Mouse (Mus musculus) liver, adult 2 months (tissue): ENCODE results near the gene Olfr281. TPM values are rescaled to one million over a fixed set of nuclear protein-coding genes. Genes with fewer than 3 reads are reported as not detected.

Experiments used
- DNase-seq: peaks from one replicate; pipeline ENCODE4 v3.0.0-alpha.2; 2011; ENCODE audit warnings: low read depth, low spot score; ENCODE audit errors: extremely low read depth
- H3K27ac ChIP-seq: fragments of 200-500 bp; replicated peaks from 2 replicates; pipeline ENCODE4 v1.5.1; 2012; ENCODE audit warnings: low read depth, mild to moderate bottlenecking, control low read depth, inconsistent platforms, low read length; ENCODE audit not compliant: insufficient read depth
- H3K27me3 ChIP-seq: fragments of 200-500 bp; 2 replicates; pipeline ENCODE4 v1.6.1; 2012; ENCODE audit warnings: mild to moderate bottlenecking, moderate library complexity, low read length, inconsistent platforms; ENCODE audit not compliant: control insufficient read depth, insufficient read depth
- H3K36me3 ChIP-seq: fragments of 200-500 bp; 2 replicates; pipeline ENCODE4 v1.6.1; 2012; ENCODE audit warnings: low read length, inconsistent platforms; ENCODE audit not compliant: control insufficient read depth, insufficient read depth
- H3K4me1 ChIP-seq: fragments of 200-500 bp; 2 replicates; pipeline ENCODE4 v1.6.1; 2011; ENCODE audit warnings: low read length; ENCODE audit not compliant: control insufficient read depth, insufficient read depth
- H3K4me3 ChIP-seq: fragments of 200-500 bp; 2 replicates; pipeline ENCODE4 v1.5.1; 2011; ENCODE audit warnings: low read depth, mild to moderate bottlenecking, control low read depth, low read length, moderate library complexity; ENCODE audit not compliant: insufficient read depth
- H3K79me2 ChIP-seq: fragments of 200-500 bp; 2 replicates; pipeline ENCODE4 v1.6.1; 2012; ENCODE audit warnings: inconsistent platforms, mild to moderate bottlenecking, low read length, moderate library complexity; ENCODE audit not compliant: control insufficient read depth, insufficient read depth
- H3K9ac ChIP-seq: fragments of 200-500 bp; 2 replicates; pipeline ENCODE4 v1.6.1; 2012; ENCODE audit warnings: low read depth, mild to moderate bottlenecking, control low read depth, inconsistent platforms, low read length
- CTCF ChIP-seq: fragments of 200-500 bp; IDR thresholded peaks from 2 replicates; pipeline ENCODE4 v1.5.1; 2011; ENCODE audit warnings: low read depth, low read length, control low read depth
- POLR2A ChIP-seq: fragments of 200-500 bp; IDR thresholded peaks from 2 replicates; pipeline ENCODE4 v1.6.1; 2011; ENCODE audit warnings: low read length, control low read depth; ENCODE audit not compliant: insufficient read depth; ENCODE audit errors: extremely low read depth
- WGBS: fragments of 180-500 bp; shearing (Covaris S2); methylation state at CpG from one replicate; pipeline ENCODE4 v1.1.7; 2018; 5-methylcytosine and 5-hydroxymethylcytosine counted together
- polyA plus RNA-seq: library from polyadenylated mRNA; depleted of rRNA; stranded (reverse); fragments of >200 nt; gene quantifications from 2 replicates; pipeline ENCODE4 v1.2.3, GENCODE M21; 2012; rRNA removed
- total RNA-seq: library from RNA; depleted of rRNA; stranded (reverse); fragments of >200 nt; gene quantifications from 2 replicates; pipeline ENCODE4 v1.2.3, GENCODE M21; 2014; rRNA removed

Olfr281 gene
- total and polyA plus RNA-seq, 2 experiments, result not detected

DNA sequence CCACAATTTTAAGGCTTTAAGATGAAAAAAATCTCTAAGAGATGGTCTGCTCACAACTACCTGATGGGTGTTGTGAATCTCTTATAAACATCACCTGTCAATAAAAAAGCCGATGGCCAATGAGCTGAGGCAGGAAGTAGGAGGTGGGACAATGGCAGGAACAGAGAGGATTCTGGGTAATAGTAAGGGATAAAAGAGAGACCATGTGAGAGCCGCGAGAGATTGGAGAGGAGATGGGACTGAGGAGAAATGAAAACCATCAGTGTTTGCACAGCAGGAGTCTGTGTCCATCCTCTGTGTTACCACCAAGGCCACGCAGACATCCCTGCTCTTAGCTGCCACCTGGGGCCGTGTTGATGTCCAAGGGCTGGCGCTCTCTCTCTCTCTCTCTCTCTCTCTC lies 54.9 kb downstream of the Olfr281 start:
- H3K4me3 ChIP-seq, result no peak overlapping the region
- H3K27me3 ChIP-seq, result peaks cover 4% of the 10 kb centered on the region; the same call in 1 of the 2 replicates
- no peaks in the 10 kb centered on the region for H3K4me1 ChIP-seq
- WGBS, result 80% methylated on average over 6 of the region's 6 CpGs
- DNase-seq, result no peak
- no peaks in the 10 kb centered on the region for H3K36me3 ChIP-seq
- TF ChIP-seq POLR2A (no peak), CTCF (no peak)
- no peaks in the 10 kb centered on the region for H3K79me2 ChIP-seq
- H3K27ac ChIP-seq, result no peak overlapping the region
- no peak overlapping the region for H3K9ac ChIP-seq

DNA sequence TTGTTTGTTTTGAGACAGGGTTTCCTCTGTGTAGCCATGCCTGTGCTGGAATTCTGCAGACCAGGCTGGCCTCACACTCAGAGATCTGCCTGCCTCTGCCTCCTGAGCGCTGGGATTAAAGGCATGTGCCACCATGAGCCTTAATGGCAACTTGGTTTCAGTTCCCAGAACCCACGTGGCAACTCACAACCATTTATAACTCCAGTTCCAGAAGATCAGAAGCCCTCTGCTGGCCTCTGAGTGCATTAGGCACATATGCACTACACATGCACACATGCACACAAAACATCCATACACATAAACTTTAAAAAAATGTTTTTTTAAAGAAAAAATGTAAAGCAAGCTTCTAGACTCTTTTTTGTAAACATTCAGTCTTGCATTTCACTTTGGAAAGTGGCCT lies 57.0 kb downstream of the Olfr281 start:
- Histone ChIP-seq H3K9ac (no peak overlapping the region), H3K36me3 (no peaks in the 10 kb centered on the region), H3K4me3 (no peak overlapping the region), H3K27ac (no peak overlapping the region), H3K4me1 (no peaks in the 10 kb centered on the region), H3K27me3 (peaks cover 4% of the 10 kb centered on the region; the same call in 1 of the 2 replicates), H3K79me2 (no peaks in the 10 kb centered on the region)
- TF ChIP-seq CTCF (no peak), POLR2A (no peak)
- DNase-seq, result no peak
- 56% methylated on average over 2 of the region's 2 CpGs for WGBS

Other genes with a start within 250 kb of the Olfr281 start
- gene Gm44579, start 231.6 kb upstream of the Olfr281 start, total RNA-seq, result not detected in 2 replicates
- gene Gm44579, start 231.6 kb upstream of the Olfr281 start, polyA plus RNA-seq, result not detected in 2 replicates
- not detected in 2 replicates for gene Olfr287, start 231.5 kb upstream of the Olfr281 start, total RNA-seq
- not detected in 2 replicates for gene Olfr287, start 231.5 kb upstream of the Olfr281 start, polyA plus RNA-seq
- gene Olfr286, start 218.1 kb upstream of the Olfr281 start, total RNA-seq, result not detected in 2 replicates
- gene Olfr286, start 218.1 kb upstream of the Olfr281 start, polyA plus RNA-seq, result not detected in 2 replicates
- not detected in 2 replicates for gene H1fnt, start 195.3 kb upstream of the Olfr281 start, total RNA-seq
- gene H1fnt, start 195.3 kb upstream of the Olfr281 start, polyA plus RNA-seq, result not detected in 2 replicates
- 0.28 and 0.40 TPM in 2 replicates for gene Zfp641, start 156.4 kb upstream of the Olfr281 start, total RNA-seq
- gene Zfp641, start 156.4 kb upstream of the Olfr281 start, polyA plus RNA-seq, result 0.16 and 0.33 TPM in 2 replicates
- not detected in 2 replicates for gene Olfr285, start 135.2 kb upstream of the Olfr281 start, total RNA-seq
- gene Olfr285, start 135.2 kb upstream of the Olfr281 start, polyA plus RNA-seq, result not detected in 2 replicates
- gene Olfr284, start 111.6 kb upstream of the Olfr281 start, total RNA-seq, result not detected in 2 replicates
- gene Olfr284, start 111.6 kb upstream of the Olfr281 start, polyA plus RNA-seq, result not detected in 2 replicates
- not detected in 2 replicates for gene Olfr283, start 71.6 kb upstream of the Olfr281 start, total RNA-seq
- gene Olfr283, start 71.6 kb upstream of the Olfr281 start, polyA plus RNA-seq, result not detected in 2 replicates
- gene Olfr282, start 21.4 kb upstream of the Olfr281 start, total RNA-seq, result not detected in 2 replicates
- gene Olfr282, start 21.4 kb upstream of the Olfr281 start, polyA plus RNA-seq, result not detected in 2 replicates
- not detected in 2 replicates for gene OR5BS1P, start 17.3 kb downstream of the Olfr281 start, total RNA-seq
- gene OR5BS1P, start 17.3 kb downstream of the Olfr281 start, polyA plus RNA-seq, result not detected in 2 replicates
- gene Lalba, start 30.1 kb downstream of the Olfr281 start, total RNA-seq, result not detected in 2 replicates
- not detected in 2 replicates for gene Lalba, start 30.1 kb downstream of the Olfr281 start, polyA plus RNA-seq
- not detected in 2 replicates for gene Olfr279, start 39.8 kb downstream of the Olfr281 start, total RNA-seq
- not detected in 2 replicates for gene Olfr279, start 39.8 kb downstream of the Olfr281 start, polyA plus RNA-seq
- 17.9 and 22.2 TPM in 2 replicates for gene Kansl2, start 81.7 kb downstream of the Olfr281 start, total RNA-seq
- 18.0 and 21.9 TPM in 2 replicates for gene Kansl2, start 81.7 kb downstream of the Olfr281 start, polyA plus RNA-seq
- gene Ccnt1, start 118.3 kb downstream of the Olfr281 start, total RNA-seq, result 13.5 and 13.8 TPM in 2 replicates
- 5.4 and 7.4 TPM in 2 replicates for gene Ccnt1, start 118.3 kb downstream of the Olfr281 start, polyA plus RNA-seq
- not detected in 2 replicates for gene 4930415O20Rik, start 118.4 kb downstream of the Olfr281 start, total RNA-seq
- gene 4930415O20Rik, start 118.4 kb downstream of the Olfr281 start, polyA plus RNA-seq, result not detected in 2 replicates
- 8.9 and 11.8 TPM in 2 replicates for gene Adcy6, start 157.5 kb downstream of the Olfr281 start, total RNA-seq
- 13.7 and 16.3 TPM in 2 replicates for gene Adcy6, start 157.5 kb downstream of the Olfr281 start, polyA plus RNA-seq
- 0.27 and 0.28 TPM in 2 replicates for gene Cacnb3, start 178.3 kb downstream of the Olfr281 start, total RNA-seq
- 0.75 and 0.86 TPM in 2 replicates for gene Cacnb3, start 178.3 kb downstream of the Olfr281 start, polyA plus RNA-seq
- gene Ddx23, start 210.3 kb downstream of the Olfr281 start, total RNA-seq, result 27.6 and 33.9 TPM in 2 replicates
- gene Ddx23, start 210.3 kb downstream of the Olfr281 start, polyA plus RNA-seq, result 15.4 and 18.8 TPM in 2 replicates
- gene Rnd1, start 224.9 kb downstream of the Olfr281 start, total RNA-seq, result 20.0 and 23.2 TPM in 2 replicates
- 7.4 and 21.3 TPM in 2 replicates for gene Rnd1, start 224.9 kb downstream of the Olfr281 start, polyA plus RNA-seq